ENCODE assay signal across 8 mouse cellular contexts in genomic region chr5:135669741-135670275, GRCm38 (mm10). TPM values are rescaled to one million over a fixed set of nuclear protein-coding genes. Genes with fewer than 3 reads are reported as not detected.
DNase-seq lines count a peak whose midpoint lies in the region; ATAC-seq lines count a peak whose summit lies in the region.

Gene Por (plus strand): TSS chr5:135670033.

- H3K27me3 ChIP-seq in kidney, embryonic 14.5 days (ENCODE audit: control insufficient read depth, insufficient read depth, low read length), result no peaks in the 10 kb centered on the region
- no peaks in the 10 kb centered on the region for H3K27me3 ChIP-seq in liver, embryonic 13.5 days
- H3K27me3 ChIP-seq in neural tube, embryonic 13.5 days, result no peaks in the 10 kb centered on the region

- WGBS in kidney, embryonic 14.5 days, result 25% methylated on average over 9 of the region's 9 CpGs
- 25% methylated on average over 9 of the region's 9 CpGs for WGBS in liver, embryonic 13.5 days (ENCODE audit: insufficient replicate concordance)
- WGBS in neural tube, embryonic 13.5 days, result 23% methylated on average over 9 of the region's 9 CpGs

- no peak within 1 kb of the TSS for H3K4me3 ChIP-seq in kidney, embryonic 14.5 days (ENCODE audit: low read length)
- no peak within 1 kb of the TSS for H3K4me3 ChIP-seq in liver, embryonic 13.5 days (replicated peaks)
- no peak within 1 kb of the TSS for H3K4me3 ChIP-seq in neural tube, embryonic 13.5 days

- no peaks in the 10 kb centered on the region for H3K36me3 ChIP-seq in kidney, embryonic 14.5 days (ENCODE audit: control insufficient read depth, insufficient read depth, low read length)
- H3K36me3 ChIP-seq in liver, embryonic 13.5 days, result no peaks in the 10 kb centered on the region
- H3K36me3 ChIP-seq in neural tube, embryonic 13.5 days, result no peaks in the 10 kb centered on the region

- no peak for DNase-seq in kidney, adult 9 months
- DNase-seq in adrenal gland, postnatal 36 days, result peak in 1 of 2 experiments; percentile 39
- DNase-seq in gastrocnemius, postnatal 10 days, result no peak
- DNase-seq in induced T-regulatory cell, adult 2 months (ENCODE audit: low read depth), result peak; percentile 74
- DNase-seq in liver, embryonic 13.5 days, result peak; percentile 29
- DNase-seq in cerebellum, adult 8-10 months, result no peak

- no peak within 1 kb of the TSS for H3K9ac ChIP-seq in kidney, embryonic 14.5 days (ENCODE audit: low read depth, low read length)
- H3K9ac ChIP-seq in liver, embryonic 13.5 days, result no peak within 1 kb of the TSS
- H3K9ac ChIP-seq in neural tube, embryonic 13.5 days, result no peak within 1 kb of the TSS

- H3K27ac ChIP-seq in kidney, embryonic 14.5 days (ENCODE audit: low read depth, low read length), result no peak within 1 kb of the TSS
- no peak within 1 kb of the TSS for H3K27ac ChIP-seq in liver, embryonic 13.5 days
- no peak within 1 kb of the TSS for H3K27ac ChIP-seq in neural tube, embryonic 13.5 days (replicated peaks)

- ATAC-seq in kidney, embryonic 14.5 days (ENCODE audit: low FRiP score, low TSS enrichment), result peak; percentile 67
- peak; percentile 68 for ATAC-seq in liver, embryonic 13.5 days (ENCODE audit: low read depth)
- ATAC-seq in neural tube, embryonic 13.5 days (ENCODE audit: low read depth), result no peak

- H3K4me1 ChIP-seq in kidney, embryonic 14.5 days (ENCODE audit: control insufficient read depth, insufficient read depth, low read length), result peaks cover 10% of the 10 kb centered on the region
- peaks cover 16% of the 10 kb centered on the region for H3K4me1 ChIP-seq in liver, embryonic 13.5 days (replicated peaks)
- peaks cover 21% of the 10 kb centered on the region for H3K4me1 ChIP-seq in neural tube, embryonic 13.5 days (replicated peaks)

- peaks cover 4% of the 10 kb centered on the region; the same call in 1 of the 2 replicates for H3K9me3 ChIP-seq in kidney, embryonic 14.5 days (ENCODE audit: control insufficient read depth, low read length)
- H3K9me3 ChIP-seq in liver, embryonic 13.5 days (replicated peaks), result no peaks in the 10 kb centered on the region
- H3K9me3 ChIP-seq in neural tube, embryonic 13.5 days, result 0 out of 2 replicates have a peak, but pooled peaks cover 7% of the 10 kb centered on the region

- H3K4me2 ChIP-seq in kidney, embryonic 14.5 days (replicated peaks; ENCODE audit: low read depth, low read length), result no peak within 1 kb of the TSS; the same call in 1 of the 2 replicates
- peak within 1 kb of the TSS; percentile 1; the same call in 1 of the 2 replicates for H3K4me2 ChIP-seq in liver, embryonic 13.5 days
- H3K4me2 ChIP-seq in neural tube, embryonic 13.5 days, result no peak within 1 kb of the TSS

RNA-seq across cellular contexts. Expression of gene Por, which starts in this region (rescaled TPM):
- 51.8 and 64.2 TPM in 2 replicates for polyA plus RNA-seq in kidney, embryonic 14.5 days (2014; fragmentation: Nextera tagmentation; extraction: Ambion mirVana)
- 100 to 1,000 TPM; 300 to 324 TPM for total RNA-seq in adrenal gland, postnatal 36 days (2021)
- total RNA-seq in gastrocnemius, postnatal 10 days (2021), result 10 to 100 TPM; 23.2 to 26.6 TPM
- polyA plus RNA-seq in liver, embryonic 13.5 days (2015; fragmentation: Nextera tagmentation; extraction: Ambion mirVana), result 26.7 and 31.2 TPM in 2 replicates
- polyA plus RNA-seq in neural tube, embryonic 13.5 days (2015; fragmentation: Nextera tagmentation; extraction: Ambion mirVana), result 110 and 114 TPM in 2 replicates

Comparison
In these comparisons a context has a peak if more than half of its experiments do, and no peak if none do; other contexts are left out.
1. RNA of gene Por (total RNA-seq): 300 to 324 TPM in adrenal gland, postnatal 36 days; 23.2 to 26.6 TPM in gastrocnemius, postnatal 10 days; every median in the first group is over 10 times any median in the second.
2. DNase-seq: peak in induced T-regulatory cell, adult 2 months (single experiment) and liver, embryonic 13.5 days (single experiment); none in kidney, adult 9 months (single experiment), gastrocnemius, postnatal 10 days (single experiment) and cerebellum, adult 8-10 months (single experiment).